Comparison of ENCODE assay signal across 8 mouse cellular contexts in the genomic region with DNA sequence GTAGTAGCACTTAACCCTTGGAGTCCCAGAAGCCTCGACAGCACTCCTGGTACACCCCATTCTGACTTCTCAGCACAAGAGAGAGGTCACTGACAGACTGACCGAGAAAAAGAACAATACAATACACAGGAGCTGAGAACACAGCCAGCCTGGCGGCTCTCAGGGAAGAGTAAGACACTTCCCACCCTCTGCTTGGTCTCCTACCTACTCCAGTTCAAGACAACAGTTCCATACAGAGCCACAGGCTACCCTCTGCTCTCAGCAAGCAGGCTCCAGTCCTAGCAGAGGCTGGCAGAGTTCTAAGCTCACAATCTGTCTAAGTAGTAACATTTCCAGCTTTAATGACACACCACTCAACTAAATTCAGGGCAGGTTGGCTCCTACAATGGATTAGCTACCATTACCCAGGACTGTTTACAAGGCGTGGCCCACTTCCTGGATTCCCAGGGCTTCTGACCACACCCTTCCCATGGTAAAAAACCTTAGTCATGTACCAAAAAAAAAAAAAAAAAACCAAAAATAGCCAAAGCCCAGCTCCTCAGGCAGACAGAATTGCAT. TPM values are rescaled to one million over a fixed set of nuclear protein-coding genes. Genes with fewer than 3 reads are reported as not detected.
A peak's percentile ranks its signal among the peaks of the same experiment; 100 is the strongest.
DNase-seq lines count a peak whose midpoint lies in the region; ATAC-seq and TF ChIP-seq lines count a peak whose summit lies in the region.

No protein-coding gene starts in this region.

- DNase-seq in CD4-positive, CD25-positive, alpha-beta regulatory T cell, adult 2 months (ENCODE audit: low read depth, low spot score), result peak; percentile 35
- DNase-seq in thymus, adult 2 months, result no peak
- no peak for DNase-seq in thymus, adult 18-20 months
- peak; percentile 59 to 71 for DNase-seq in kidney, postnatal 25 days
- DNase-seq in left cerebral cortex, postnatal 36 days (ENCODE audit: low spot score in 2 of 2), result no peak
- DNase-seq in frontal cortex, postnatal 36 days (ENCODE audit: low spot score in 2 of 2), result no peak

- H3K27me3 ChIP-seq in thymus, adult 2 months (ENCODE audit: control insufficient read depth, insufficient read depth, low read length), result no peaks in the 10 kb centered on the region
- H3K27me3 ChIP-seq in stomach, embryonic 15.5 days (replicated peaks), result no peaks in the 10 kb centered on the region

- TF ChIP-seq CTCF in thymus, adult 2 months (IDR thresholded peaks at IDR 0.05; ENCODE audit: borderline replicate concordance, control insufficient read depth, extremely low read depth, insufficient read depth, low read length, poor library complexity), result no peak

- peak overlapping the region; percentile 33 for H3K4me2 ChIP-seq in stomach, embryonic 15.5 days

- 0 out of 2 replicates have a peak overlapping the region, but pooled peaks have one; percentile 1 for H3K9ac ChIP-seq in stomach, embryonic 15.5 days

- no peaks in the 10 kb centered on the region for H3K9me3 ChIP-seq in stomach, embryonic 15.5 days

- ATAC-seq in CD4-positive, CD25-positive, alpha-beta regulatory T cell, adult 4 months, result no peak
- ATAC-seq in stomach, embryonic 15.5 days (ENCODE audit: insufficient read depth, low FRiP score, low read depth), result no peak

- no peaks in the 10 kb centered on the region for H3K36me3 ChIP-seq in thymus, adult 2 months (ENCODE audit: control insufficient read depth, insufficient read depth, low read length)
- H3K36me3 ChIP-seq in stomach, embryonic 15.5 days, result no peaks in the 10 kb centered on the region

- intact Hi-C loops in left cerebral cortex, postnatal 36 days (cut with DNase I), result no loop called here

- no peak overlapping the region for H3K4me3 ChIP-seq in thymus, adult 2 months (ENCODE audit: control insufficient read depth, insufficient read depth, low read length)
- peak overlapping the region; percentile 3; the same call in 1 of the 2 replicates for H3K4me3 ChIP-seq in stomach, embryonic 15.5 days (replicated peaks)

- no peak for TF ChIP-seq POLR2A in thymus, adult 2 months (IDR thresholded peaks at IDR 0.05; ENCODE audit: control insufficient read depth, extremely low read depth, insufficient read depth, low read length, poor library complexity)

- H3K27ac ChIP-seq in thymus, adult 2 months (ENCODE audit: control insufficient read depth, insufficient read depth, low read length), result peak overlapping the region; percentile 12; the same call in 1 of the 2 replicates
- H3K27ac ChIP-seq in stomach, embryonic 15.5 days, result peak overlapping the region; percentile 48; the same call in 1 of the 2 replicates

- WGBS in thymus, adult 2 months, result 60% methylated on average over 4 of the region's 4 CpGs
- WGBS in stomach, embryonic 15.5 days, result 41% methylated on average over 4 of the region's 4 CpGs

- H3K4me1 ChIP-seq in thymus, adult 2 months (replicated peaks; ENCODE audit: control insufficient read depth, insufficient read depth, low read length), result peaks cover 28% of the 10 kb centered on the region
- peaks cover 36% of the 10 kb centered on the region for H3K4me1 ChIP-seq in stomach, embryonic 15.5 days

RNA-seq across cellular contexts. Expression of a gene that starts 33.6 kb away (rescaled TPM):
- polyA plus RNA-seq in CD4-positive, CD25-positive, alpha-beta regulatory T cell, adult 4 months (2017; shearing (Covaris generic)), result 10 to 100 TPM; 62.6 to 85.3 TPM
- polyA plus RNA-seq in thymus, adult 2 months (2012; rRNA removed), result 121 and 129 TPM in 2 replicates
- 25.3 and 27.7 TPM in 2 replicates for polyA plus RNA-seq in stomach, embryonic 15.5 days (2015; fragmentation: Nextera tagmentation; extraction: Ambion mirVana)
- 10 to 100 TPM; 11.6 to 13.3 TPM for total RNA-seq in left cerebral cortex, postnatal 36 days (2021)

RNA-seq across cellular contexts. Expression of a gene that starts 36.1 kb away (rescaled TPM):
- polyA plus RNA-seq in CD4-positive, CD25-positive, alpha-beta regulatory T cell, adult 4 months (2017; shearing (Covaris generic)), result 10 to 100 TPM; 51.6 to 73.7 TPM
- polyA plus RNA-seq in thymus, adult 2 months (2012; rRNA removed), result 57.5 and 57.9 TPM in 2 replicates
- 5.5 TPM in 2 replicates for polyA plus RNA-seq in stomach, embryonic 15.5 days (2015; fragmentation: Nextera tagmentation; extraction: Ambion mirVana)
- 1 to 10 TPM; 3.0 to 4.1 TPM for total RNA-seq in left cerebral cortex, postnatal 36 days (2021)

RNA-seq across cellular contexts. Expression of a gene that starts 52.5 kb away (rescaled TPM):
- polyA plus RNA-seq in CD4-positive, CD25-positive, alpha-beta regulatory T cell, adult 4 months (2017; shearing (Covaris generic)), result under 1 TPM; 0.51 to 0.84 TPM
- 4.0 and 4.7 TPM in 2 replicates for polyA plus RNA-seq in thymus, adult 2 months (2012; rRNA removed)
- polyA plus RNA-seq in stomach, embryonic 15.5 days (2015; fragmentation: Nextera tagmentation; extraction: Ambion mirVana), result 2.3 and 2.4 TPM in 2 replicates
- total RNA-seq in left cerebral cortex, postnatal 36 days (2021), result 1 to 10 TPM; 4.3 to 4.5 TPM

Comparison
In these comparisons a context has a peak if more than half of its experiments do, and no peak if none do; other contexts are left out.
1. DNase-seq: peak in CD4-positive, CD25-positive, alpha-beta regulatory T cell, adult 2 months (single experiment) and kidney, postnatal 25 days (2 of 2); none in thymus, adult 2 months (single experiment), thymus, adult 18-20 months (0 of 2), left cerebral cortex, postnatal 36 days (0 of 2) and frontal cortex, postnatal 36 days (0 of 2).